Mouse (Mus musculus): ENCODE measurements around the gene Fgf13. TPM values are rescaled to one million over a fixed set of nuclear protein-coding genes. Genes with fewer than 3 reads are reported as not detected.

Gene Fgf13
- total and polyA plus RNA-seq, 3 experiments: not detected

GRCm38 (mm10) chrX:59220675-59221074 is 347.2 kb downstream of the Fgf13 start:
- H3K27me3 ChIP-seq (replicated peaks): no peaks in the 10 kb centered on the region
- no peaks in the 10 kb centered on the region for H3K4me1 ChIP-seq (ENCODE audit: control insufficient read depth in 1 of 2, insufficient read depth in 2 of 2)
- in situ Hi-C loops (cut with MboI; ENCODE audit: low pct_ligation_motif_present, low pct_unique_long_range_greater_than_20kb, low sequenced_read_pairs): no loop called here
- dilution Hi-C loops (cut with MboI; ENCODE audit: extremely low pct_ligation_motif_present, extremely low pct_unique_long_range_greater_than_20kb, low sequenced_read_pairs): no loop called here
- H3K27ac ChIP-seq (ENCODE audit: insufficient read depth, low read depth): no peak overlapping the region
- no peaks in the 10 kb centered on the region for H3K79me2 ChIP-seq (replicated peaks; ENCODE audit: control insufficient read depth, extremely low read depth, insufficient read depth, poor library complexity, severe bottlenecking)
- no peak for DNase-seq (ENCODE audit: extremely low read depth)
- TF ChIP-seq USF1 (IDR thresholded peaks at IDR 0.05; ENCODE audit: low read depth, low read length): no peak
- no peak for TF ChIP-seq ZKSCAN1 (IDR thresholded peaks at IDR 0.05; ENCODE audit: borderline replicate concordance, low read depth, low read length)
- TF ChIP-seq POLR2AphosphoS2 (IDR thresholded peaks at IDR 0.05; ENCODE audit: low read depth, low read length): no peak
- no peak overlapping the region for H3K4me3 ChIP-seq (replicated peaks in 1 of 3; ENCODE audit: low read depth in 2 of 3, low read length in 2 of 3, poor library complexity in 1 of 3)
- H3K9ac ChIP-seq (ENCODE audit: insufficient read depth, low read depth): no peak overlapping the region
- H3K36me3 ChIP-seq (replicated peaks in 1 of 2; ENCODE audit: control insufficient read depth in 1 of 2, insufficient read depth in 1 of 2, low read length in 1 of 2): no peaks in the 10 kb centered on the region
- no peak overlapping the region for H3K4me2 ChIP-seq (ENCODE audit: insufficient read depth, low read depth, poor library complexity, severe bottlenecking)
- H3K9me3 ChIP-seq (replicated peaks; ENCODE audit: low read length): no peaks in the 10 kb centered on the region

DNA sequence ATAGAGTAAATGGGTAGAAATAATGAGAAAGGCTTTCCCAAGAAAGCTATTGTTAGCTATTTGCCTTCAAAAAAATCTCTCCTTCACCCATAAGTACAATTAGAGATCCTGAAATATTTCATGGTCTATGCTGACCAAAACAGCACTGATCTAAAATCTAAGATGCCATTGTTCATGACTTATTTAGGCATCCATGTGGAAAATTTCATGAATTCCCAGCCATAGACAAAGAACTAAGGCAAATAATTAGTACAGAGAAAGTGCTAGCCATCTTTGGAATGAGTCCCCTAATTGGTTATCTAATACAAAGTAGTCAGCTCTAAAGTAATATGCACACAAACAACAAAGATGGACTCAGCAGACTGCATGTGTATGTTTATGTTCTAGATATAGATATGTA is 366.7 kb downstream of the Fgf13 start:
- Histone ChIP-seq H3K9me3 (replicated peaks; ENCODE audit: low read length) (no peaks in the 10 kb centered on the region), H3K27me3 (replicated peaks) (no peaks in the 10 kb centered on the region), H3K36me3 (replicated peaks in 1 of 2; ENCODE audit: control insufficient read depth in 1 of 2, insufficient read depth in 1 of 2, low read length in 1 of 2) (no peaks in the 10 kb centered on the region), H3K9ac (ENCODE audit: insufficient read depth, low read depth) (no peak overlapping the region), H3K79me2 (replicated peaks; ENCODE audit: control insufficient read depth, extremely low read depth, insufficient read depth, poor library complexity, severe bottlenecking) (no peaks in the 10 kb centered on the region), H3K4me1 (ENCODE audit: control insufficient read depth in 1 of 2, insufficient read depth in 2 of 2) (no peaks in the 10 kb centered on the region), H3K4me2 (ENCODE audit: insufficient read depth, low read depth, poor library complexity, severe bottlenecking) (no peak overlapping the region), H3K27ac (ENCODE audit: insufficient read depth, low read depth) (no peak overlapping the region), H3K4me3 (replicated peaks in 1 of 3; ENCODE audit: low read depth in 2 of 3, low read length in 2 of 3, poor library complexity in 1 of 3) (no peak overlapping the region)
- DNase-seq (ENCODE audit: extremely low read depth): no peak
- in situ Hi-C loops (cut with MboI; ENCODE audit: low pct_ligation_motif_present, low pct_unique_long_range_greater_than_20kb, low sequenced_read_pairs) (no loop called here), dilution Hi-C loops (cut with MboI; ENCODE audit: extremely low pct_ligation_motif_present, extremely low pct_unique_long_range_greater_than_20kb, low sequenced_read_pairs) (no loop called here)
- no peak for TF ChIP-seq KAT2A (IDR thresholded peaks at IDR 0.05; ENCODE audit: insufficient replicate concordance, low read length)
- TF ChIP-seq CHD1 (IDR thresholded peaks at IDR 0.05; ENCODE audit: low read depth, low read length): no peak
- no peak for TF ChIP-seq USF1 (IDR thresholded peaks at IDR 0.05; ENCODE audit: low read depth, low read length)
- no peak for TF ChIP-seq EP300 (IDR thresholded peaks at IDR 0.05; ENCODE audit: low read length)
- TF ChIP-seq MYC (IDR thresholded peaks at IDR 0.05; ENCODE audit: low read depth, low read length): no peak
- TF ChIP-seq POLR2AphosphoS2 (IDR thresholded peaks at IDR 0.05; ENCODE audit: low read depth, low read length): no peak
- TF ChIP-seq ZNF384 (IDR thresholded peaks at IDR 0.05; ENCODE audit: low read depth, low read length): no peak
- no peak for TF ChIP-seq POLR2A (IDR thresholded peaks at IDR 0.05; ENCODE audit: low read depth, low read length)

- TF ChIP-seq ZKSCAN1 (IDR thresholded peaks at IDR 0.05; ENCODE audit: borderline replicate concordance, low read depth, low read length) (no peak), TCF12 (IDR thresholded peaks at IDR 0.05; ENCODE audit: low read depth, low read length) (no peak), RAD21 (IDR thresholded peaks at IDR 0.05; ENCODE audit: low read depth, low read length) (peak; percentile 25), MAZ (IDR thresholded peaks at IDR 0.05; ENCODE audit: low read depth, low read length) (no peak), CHD1 (IDR thresholded peaks at IDR 0.05; ENCODE audit: low read depth, low read length) (no peak), MEF2A (IDR thresholded peaks at IDR 0.05; ENCODE audit: borderline replicate concordance, low read depth, low read length) (no peak)
- Histone ChIP-seq H3K27ac (ENCODE audit: insufficient read depth, low read depth) (no peak overlapping the region), H3K36me3 (replicated peaks in 1 of 2; ENCODE audit: control insufficient read depth in 1 of 2, insufficient read depth in 1 of 2, low read length in 1 of 2) (no peaks in the 10 kb centered on the region), H3K4me1 (ENCODE audit: control insufficient read depth in 1 of 2, insufficient read depth in 2 of 2) (no peaks in the 10 kb centered on the region), H3K4me3 (replicated peaks in 1 of 3; ENCODE audit: low read depth in 2 of 3, low read length in 2 of 3, poor library complexity in 1 of 3) (no peak overlapping the region), H3K4me2 (ENCODE audit: insufficient read depth, low read depth, poor library complexity, severe bottlenecking) (no peak overlapping the region), H3K79me2 (replicated peaks; ENCODE audit: control insufficient read depth, extremely low read depth, insufficient read depth, poor library complexity, severe bottlenecking) (no peaks in the 10 kb centered on the region), H3K9ac (ENCODE audit: insufficient read depth, low read depth) (no peak overlapping the region), H3K27me3 (replicated peaks) (no peaks in the 10 kb centered on the region), H3K9me3 (replicated peaks; ENCODE audit: low read length) (no peaks in the 10 kb centered on the region)
- no peak for DNase-seq (ENCODE audit: extremely low read depth)
- in situ Hi-C loops (cut with MboI; ENCODE audit: low pct_ligation_motif_present, low pct_unique_long_range_greater_than_20kb, low sequenced_read_pairs) (no loop called here), dilution Hi-C loops (cut with MboI; ENCODE audit: extremely low pct_ligation_motif_present, extremely low pct_unique_long_range_greater_than_20kb, low sequenced_read_pairs) (no loop called here)
Observed at GRCm38 (mm10) chrX:59194149-59194548, 373.7 kb downstream of the Fgf13 start.
